Comparison of ENCODE assay signal across 25 mouse cellular contexts in the genomic region with DNA sequence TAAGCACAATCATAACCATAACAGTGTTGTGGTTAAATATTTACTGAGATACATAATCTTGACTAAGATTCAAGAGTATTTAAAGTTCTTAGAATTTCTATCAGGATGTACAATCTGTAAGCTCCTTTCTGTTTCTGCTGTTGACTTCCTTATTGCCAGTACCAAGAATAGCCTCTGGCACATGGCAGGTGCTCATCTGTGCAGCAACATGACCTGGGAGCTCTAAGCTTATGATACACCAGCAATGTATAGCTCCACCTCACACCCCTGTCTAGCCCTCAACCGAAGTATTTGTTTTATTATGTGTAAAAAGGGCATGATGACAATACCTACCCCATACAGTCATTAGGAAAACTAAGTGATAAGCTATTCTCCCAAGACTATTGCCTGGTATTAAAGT. TPM values are rescaled to one million over a fixed set of nuclear protein-coding genes. Genes with fewer than 3 reads are reported as not detected.
"Had no signal": no experiment of that assay in that cellular context is flagged by ENCODE, and none has a peak within 500 bp of the region (broad histone marks: within the 10 kb centered on the region; RNA-seq: fewer than 3 reads in every experiment).

No protein-coding gene starts in this region.

- H3K36me3 ChIP-seq: heart, embryonic 10.5 days; heart, embryonic 12.5 days; hindbrain, embryonic 10.5 days; hindbrain, embryonic 12.5 days; limb, embryonic 10.5 days; limb, embryonic 12.5 days; liver, embryonic 13.5 days; liver, embryonic 15.5 days had no signal

- H3K4me1 ChIP-seq: liver, embryonic 13.5 days; liver, embryonic 15.5 days had no signal

- H3K4me3 ChIP-seq: heart, embryonic 10.5 days; heart, embryonic 12.5 days; hindbrain, embryonic 10.5 days; hindbrain, embryonic 12.5 days; layer of hippocampus, adult 2 months; limb, embryonic 10.5 days; limb, embryonic 12.5 days; liver, embryonic 13.5 days; liver, embryonic 15.5 days had no signal

- H3K9me3 ChIP-seq: heart, embryonic 10.5 days; heart, embryonic 12.5 days; hindbrain, embryonic 10.5 days; hindbrain, embryonic 12.5 days; limb, embryonic 10.5 days; limb, embryonic 12.5 days; liver, embryonic 13.5 days; liver, embryonic 15.5 days had no signal

- H3K9ac ChIP-seq: forebrain, postnatal 0 days; heart, embryonic 12.5 days; hindbrain, embryonic 12.5 days; hindbrain, embryonic 14.5 days; limb, embryonic 12.5 days; liver, embryonic 13.5 days; liver, embryonic 15.5 days had no signal

- ATAC-seq: forebrain, postnatal 0 days; hindbrain, embryonic 16.5 days; inflammation-experienced regulatory T-cells, adult 6 months had no signal

- DNase-seq: forebrain, postnatal 0 days; gastrocnemius, postnatal 14 days; heart, adult 18-20 months; heart, postnatal 4 days; kidney, adult 18-20 months; kidney, adult 8-10 months; kidney, postnatal 10 days; kidney, postnatal 25 days; kidney, postnatal 4 days; layer of hippocampus, postnatal 36 days; liver; liver, embryonic 13.5 days had no signal

- H3K4me2 ChIP-seq: heart, embryonic 12.5 days; hindbrain, embryonic 12.5 days; hindbrain, embryonic 14.5 days; limb, embryonic 12.5 days; liver, embryonic 11.5 days; liver, embryonic 13.5 days; liver, embryonic 15.5 days had no signal

- H3K27ac ChIP-seq: heart, embryonic 10.5 days; hindbrain, embryonic 10.5 days; hindbrain, embryonic 12.5 days; hindbrain, embryonic 14.5 days; layer of hippocampus, adult 2 months; limb, embryonic 10.5 days; limb, embryonic 12.5 days; liver, embryonic 13.5 days; liver, embryonic 15.5 days had no signal

- H3K27me3 ChIP-seq: hindbrain, embryonic 12.5 days; liver, embryonic 13.5 days; liver, embryonic 15.5 days had no signal

RNA-seq across cellular contexts. Expression of a gene that starts 42.8 kb away (rescaled TPM):
- total RNA-seq: granulocyte monocyte progenitor cell, adult 5-6 weeks had no signal
- polyA plus RNA-seq: inflammation-experienced regulatory T-cells, adult 6 months had no signal
